Mouse (Mus musculus) hindbrain, embryonic 10.5 days (tissue): ENCODE measurements around the gene Arhgap32. TPM values are rescaled to one million over a fixed set of nuclear protein-coding genes. Genes with fewer than 3 reads are reported as not detected.

Source experiments
- DNase-seq: peaks from one replicate; pipeline ENCODE4 v3.0.0-alpha.2; 2017; ENCODE audit warnings: low spot score
- H3K27ac ChIP-seq: fragments of 300-500 bp; sonication (generic); 2 replicates; pipeline ENCODE4 v1.5.1; 2016; ENCODE audit warnings: mild to moderate bottlenecking, moderate library complexity
- H3K27me3 ChIP-seq: fragments of 300-500 bp; sonication (generic); 2 replicates; pipeline ENCODE4 v1.6.1; 2016; ENCODE audit warnings: mild to moderate bottlenecking; ENCODE audit not compliant: poor library complexity, insufficient read depth, severe bottlenecking
- H3K36me3 ChIP-seq: fragments of 300-500 bp; sonication (generic); 2 replicates; pipeline ENCODE4 v1.6.1; 2016; ENCODE audit warnings: mild to moderate bottlenecking, moderate library complexity
- H3K4me1 ChIP-seq: fragments of 300-500 bp; sonication (generic); replicated peaks from 2 replicates; pipeline ENCODE4 v1.6.1; 2016; ENCODE audit warnings: mild to moderate bottlenecking
- H3K4me3 ChIP-seq: fragments of 300-500 bp; sonication (generic); 2 replicates; pipeline ENCODE4 v1.5.1; 2016; ENCODE audit warnings: mild to moderate bottlenecking, moderate library complexity
- H3K9me3 ChIP-seq: fragments of 300-500 bp; sonication (generic); 2 replicates; pipeline ENCODE4 v1.6.1; 2016; ENCODE audit warnings: mild to moderate bottlenecking, moderate library complexity
- WGBS: fragments of 180-500 bp; shearing (Covaris S2); methylation state at CpG from one replicate; pipeline ENCODE4 v1.1.7; 2016; 5-methylcytosine and 5-hydroxymethylcytosine counted together
- polyA plus RNA-seq: library from polyadenylated mRNA; unstranded; fragments of >200 nt; fragmentation: Nextera tagmentation; extraction: Ambion mirVana; gene quantifications from 2 replicates; pipeline ENCODE4 v1.2.1, GENCODE M21; 2016

The Arhgap32 gene
- polyA plus RNA-seq, 1 experiment from 2014 or later = 4.6 TPM

DNA sequence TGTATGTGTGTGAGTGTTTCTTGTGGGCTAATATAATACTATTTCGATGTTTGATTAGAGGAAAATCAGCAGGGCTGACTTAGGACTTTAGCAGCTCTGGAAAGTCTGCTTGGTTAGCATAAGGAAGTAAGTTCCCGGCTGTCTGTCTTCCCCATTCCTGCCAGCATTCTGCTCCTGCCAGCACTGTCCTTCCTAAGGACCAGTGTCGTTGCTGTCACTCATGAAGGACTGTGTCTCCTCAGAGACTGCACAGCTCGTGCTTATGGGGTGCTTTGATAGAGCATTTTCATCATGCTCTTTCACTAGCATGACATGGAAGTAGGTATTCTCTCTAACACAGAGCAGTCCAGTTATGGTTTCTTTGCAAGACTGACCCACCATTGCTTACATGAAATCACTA, 109.0 kb downstream of the Arhgap32 start:
- H3K9me3 ChIP-seq = no peaks in the 10 kb centered on the region
- peaks cover 24% of the 10 kb centered on the region for H3K4me1 ChIP-seq
- 65% methylated on average over 4 of the region's 4 CpGs for WGBS
- DNase-seq = no peak
- H3K27me3 ChIP-seq = no peaks in the 10 kb centered on the region
- no peaks in the 10 kb centered on the region for H3K36me3 ChIP-seq
- no peak overlapping the region for H3K4me3 ChIP-seq
- H3K27ac ChIP-seq = no peak overlapping the region

DNA sequence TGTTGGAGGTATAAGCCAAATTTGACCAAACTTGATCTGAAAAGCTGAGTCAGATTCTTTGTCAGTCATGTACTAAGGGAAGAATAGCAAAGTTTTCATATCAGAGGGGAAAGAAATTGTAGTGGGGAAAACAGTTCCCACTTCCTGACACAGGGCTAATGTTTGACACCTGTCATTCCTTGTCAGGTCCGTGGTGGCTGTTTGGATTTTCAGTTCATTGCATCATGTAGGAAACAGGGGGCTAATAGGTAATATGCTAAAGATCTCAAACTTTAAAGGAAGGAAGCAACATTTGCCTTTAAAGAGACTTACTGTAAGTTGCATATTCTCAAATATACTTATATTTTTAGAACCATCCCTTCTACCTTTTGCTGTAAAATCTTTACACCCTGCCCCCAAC, 109.6 kb downstream of the Arhgap32 start:
- WGBS = 76% methylated on average over 1 of the region's 1 CpGs
- no peaks in the 10 kb centered on the region for H3K9me3 ChIP-seq
- DNase-seq = no peak
- no peaks in the 10 kb centered on the region for H3K27me3 ChIP-seq
- peaks cover 24% of the 10 kb centered on the region for H3K4me1 ChIP-seq
- H3K36me3 ChIP-seq = no peaks in the 10 kb centered on the region
- H3K27ac ChIP-seq = no peak overlapping the region
- H3K4me3 ChIP-seq = no peak overlapping the region

DNA sequence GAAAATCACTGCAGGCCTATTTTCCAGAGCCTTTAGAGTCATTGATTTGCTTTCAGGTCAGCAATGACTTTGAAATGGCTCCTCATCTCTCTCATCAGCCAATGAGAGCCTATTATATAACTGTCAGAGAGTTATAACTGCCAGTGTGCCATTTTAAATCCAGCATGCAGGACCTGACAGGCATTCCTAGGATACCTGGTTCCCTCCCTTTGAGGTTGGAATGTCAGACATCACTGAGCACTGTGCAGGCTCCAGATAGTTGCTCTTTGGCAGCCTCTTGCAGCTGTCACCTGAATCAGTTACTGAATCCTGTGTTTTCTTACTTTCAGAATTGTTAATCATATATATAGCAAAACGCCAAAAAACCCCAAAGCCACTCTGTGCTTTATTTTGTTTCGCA, 111.1 kb downstream of the Arhgap32 start:
- Histone ChIP-seq H3K4me1 (peaks cover 21% of the 10 kb centered on the region), H3K27me3 (no peaks in the 10 kb centered on the region), H3K36me3 (no peaks in the 10 kb centered on the region), H3K4me3 (no peak overlapping the region), H3K27ac (no peak overlapping the region), H3K9me3 (no peaks in the 10 kb centered on the region)
- WGBS = 85% methylated on average over 2 of the region's 2 CpGs
- DNase-seq = no peak

DNA sequence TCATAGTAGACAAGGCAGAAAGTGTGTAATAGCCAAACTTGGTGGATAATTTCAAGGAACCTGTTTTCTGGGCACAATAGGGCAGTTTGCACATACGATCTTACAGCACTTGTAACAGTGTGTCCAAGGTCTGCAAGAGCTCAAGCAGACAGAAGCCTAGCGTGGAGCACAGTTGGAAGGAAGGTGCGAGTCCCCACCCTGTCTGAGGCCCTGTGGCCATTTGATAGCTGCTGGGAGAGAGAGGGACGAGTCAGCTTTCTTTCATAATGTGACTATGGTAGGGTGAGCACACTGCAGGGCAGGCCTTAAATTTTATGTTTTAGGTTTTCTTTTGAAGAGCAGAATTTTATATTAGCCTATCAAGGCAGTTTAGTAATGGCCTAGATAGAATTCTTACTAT, 117.7 kb downstream of the Arhgap32 start:
- H3K36me3 ChIP-seq = no peaks in the 10 kb centered on the region
- no peak overlapping the region for H3K4me3 ChIP-seq
- DNase-seq = no peak
- WGBS = 89% methylated on average over 4 of the region's 4 CpGs
- H3K27me3 ChIP-seq = no peaks in the 10 kb centered on the region
- H3K4me1 ChIP-seq = peaks cover 7% of the 10 kb centered on the region; the same call in 1 of the 2 replicates
- H3K9me3 ChIP-seq = no peaks in the 10 kb centered on the region
- H3K27ac ChIP-seq = no peak overlapping the region

DNA sequence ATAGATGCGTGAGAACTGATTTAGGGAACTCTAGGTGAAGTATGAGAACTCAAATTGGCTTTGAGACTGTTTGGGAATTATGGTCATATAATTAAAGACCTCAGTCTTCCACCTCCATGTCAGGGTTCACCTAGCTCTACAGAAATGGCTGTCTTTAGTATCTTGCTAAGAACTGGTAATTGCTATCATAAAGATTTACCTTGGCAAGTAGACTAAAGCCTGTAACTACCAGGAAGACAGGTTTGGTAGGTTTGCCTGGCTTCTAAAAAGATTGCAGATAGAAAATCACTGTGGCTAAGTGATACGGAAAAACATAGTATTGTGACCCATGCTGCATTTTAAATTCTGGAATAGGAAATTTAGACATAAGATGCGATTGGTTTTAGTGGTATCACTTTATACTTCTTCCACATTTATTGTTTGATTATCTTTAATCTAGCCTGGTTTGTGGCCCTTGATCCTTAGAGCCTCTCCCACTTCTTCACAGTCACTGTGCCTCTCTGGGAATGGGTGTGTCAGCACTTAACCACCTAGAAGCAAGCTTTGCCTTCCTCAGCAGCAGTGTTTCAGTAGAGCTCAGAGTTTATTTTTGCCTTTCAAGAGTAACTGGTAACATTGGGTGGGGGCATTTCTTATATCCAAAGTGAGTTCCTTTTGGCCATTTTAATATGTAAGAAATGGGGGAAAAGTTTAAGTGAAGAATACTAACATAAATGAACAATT, 119.0 kb downstream of the Arhgap32 start:
- Histone ChIP-seq H3K4me1 (peaks cover 7% of the 10 kb centered on the region; the same call in 1 of the 2 replicates), H3K36me3 (peaks cover 4% of the 10 kb centered on the region; the same call in 1 of the 2 replicates), H3K27ac (no peak overlapping the region), H3K27me3 (no peaks in the 10 kb centered on the region), H3K4me3 (no peak overlapping the region), H3K9me3 (no peaks in the 10 kb centered on the region)
- 90% methylated on average over 3 of the region's 3 CpGs for WGBS
- DNase-seq = no peak

DNA sequence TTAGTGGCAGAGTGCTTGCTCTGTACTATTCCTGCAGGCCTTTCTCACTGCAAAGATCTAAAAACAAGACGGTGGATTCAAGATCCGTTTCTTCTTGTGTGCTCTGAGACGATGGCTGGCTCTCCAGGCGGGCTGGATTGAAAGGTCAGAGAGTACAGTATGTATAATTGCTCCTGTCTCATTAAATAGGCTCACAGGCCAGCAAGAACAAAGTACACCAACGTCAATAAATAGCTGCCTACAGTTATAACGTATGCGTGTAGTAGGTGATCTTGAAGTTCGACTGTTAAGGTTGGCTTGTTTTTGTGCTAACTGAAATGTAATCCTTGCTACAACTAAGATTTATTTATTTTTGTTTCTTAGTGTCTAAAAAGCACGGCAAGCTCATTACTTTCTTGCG, 123.0 kb downstream of the Arhgap32 start:
- Histone ChIP-seq H3K27ac (no peak overlapping the region), H3K4me3 (no peak overlapping the region), H3K36me3 (peaks cover 9% of the 10 kb centered on the region; the same call in 1 of the 2 replicates), H3K9me3 (no peaks in the 10 kb centered on the region), H3K4me1 (peaks cover 7% of the 10 kb centered on the region; the same call in 1 of the 2 replicates), H3K27me3 (no peaks in the 10 kb centered on the region)
- WGBS = 90% methylated on average over 10 of the region's 10 CpGs
- no peak for DNase-seq

DNA sequence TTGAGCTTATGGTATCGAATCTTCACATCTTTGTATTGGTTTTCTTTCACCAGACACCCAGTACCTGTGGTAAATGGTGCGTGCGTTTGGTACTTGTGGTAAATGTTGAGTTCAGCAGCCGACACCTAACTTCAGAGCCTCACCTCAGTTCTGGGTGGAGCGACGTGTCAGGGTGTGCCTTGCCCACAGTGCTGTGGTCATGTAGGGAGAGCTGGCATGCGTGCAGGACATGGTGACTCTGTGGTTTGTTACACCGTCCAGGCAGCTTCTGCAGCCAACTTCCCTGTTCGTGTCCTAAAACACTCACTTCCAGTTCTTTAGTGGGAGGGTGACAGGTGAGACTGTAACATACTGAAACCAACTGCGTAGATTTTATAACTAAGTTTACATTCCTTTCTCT, 123.5 kb downstream of the Arhgap32 start:
- Histone ChIP-seq H3K27me3 (no peaks in the 10 kb centered on the region), H3K4me1 (peaks cover 7% of the 10 kb centered on the region; the same call in 1 of the 2 replicates), H3K9me3 (no peaks in the 10 kb centered on the region), H3K4me3 (no peak overlapping the region), H3K27ac (no peak overlapping the region), H3K36me3 (peaks cover 9% of the 10 kb centered on the region; the same call in 1 of the 2 replicates)
- WGBS = 95% methylated on average over 10 of the region's 10 CpGs
- no peak for DNase-seq

DNA sequence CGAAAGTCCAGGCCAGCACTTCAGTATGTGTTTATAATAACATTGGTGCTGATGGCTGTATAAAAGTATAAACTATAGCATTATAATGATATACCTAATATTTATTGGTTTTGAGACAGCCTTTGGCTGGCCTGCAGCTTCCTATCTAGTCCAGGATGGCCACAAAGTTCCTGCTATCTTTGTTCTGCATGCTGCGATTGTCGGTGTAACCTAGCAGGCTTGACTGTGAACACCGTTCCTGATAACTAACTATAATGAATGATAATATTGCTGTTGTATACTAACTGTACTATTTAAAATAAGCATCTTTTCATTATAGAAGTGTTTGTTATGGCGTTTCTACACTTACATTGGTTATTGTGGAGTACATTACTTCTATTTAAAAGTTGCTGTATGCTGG, 124.5 kb downstream of the Arhgap32 start:
- DNase-seq = no peak
- Histone ChIP-seq H3K36me3 (peaks cover 9% of the 10 kb centered on the region; the same call in 1 of the 2 replicates), H3K27ac (no peak overlapping the region), H3K27me3 (no peaks in the 10 kb centered on the region), H3K4me3 (no peak overlapping the region), H3K4me1 (peaks cover 7% of the 10 kb centered on the region; the same call in 1 of the 2 replicates), H3K9me3 (no peaks in the 10 kb centered on the region)
- 95% methylated on average over 5 of the region's 5 CpGs for WGBS

DNA sequence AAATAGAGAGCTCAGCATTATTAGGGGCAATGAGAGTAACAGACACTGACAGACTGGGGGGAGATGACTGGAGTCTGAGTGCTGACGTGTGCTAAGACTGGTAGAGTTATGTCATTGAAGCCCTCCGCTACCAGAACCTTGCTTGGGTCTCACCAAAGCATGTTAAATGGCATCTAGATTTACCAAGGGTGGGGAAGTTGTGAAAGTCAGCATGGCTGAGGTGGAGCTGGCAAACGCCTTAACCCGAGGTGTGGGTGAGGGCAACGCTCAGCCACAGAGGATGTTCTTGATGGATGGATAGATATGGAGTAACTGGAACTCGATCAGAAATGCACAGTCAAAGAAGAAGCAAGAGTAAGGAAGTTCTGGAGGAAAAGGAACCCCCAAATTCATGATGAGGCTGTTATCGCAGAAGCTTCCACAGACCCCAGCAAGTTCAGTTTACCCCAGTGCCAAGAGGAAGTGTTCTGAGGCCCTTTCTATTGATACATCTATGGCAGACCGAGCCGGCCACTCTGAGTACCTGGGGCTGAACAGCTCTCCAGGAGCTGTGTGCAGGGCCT, 125.8 kb downstream of the Arhgap32 start:
- H3K27me3 ChIP-seq = no peaks in the 10 kb centered on the region
- no peak for DNase-seq
- no peak overlapping the region for H3K27ac ChIP-seq
- WGBS = 91% methylated on average over 9 of the region's 9 CpGs
- no peak overlapping the region for H3K4me3 ChIP-seq
- H3K4me1 ChIP-seq = peaks cover 7% of the 10 kb centered on the region; the same call in 1 of the 2 replicates
- H3K9me3 ChIP-seq = no peaks in the 10 kb centered on the region
- H3K36me3 ChIP-seq = peaks cover 12% of the 10 kb centered on the region

DNA sequence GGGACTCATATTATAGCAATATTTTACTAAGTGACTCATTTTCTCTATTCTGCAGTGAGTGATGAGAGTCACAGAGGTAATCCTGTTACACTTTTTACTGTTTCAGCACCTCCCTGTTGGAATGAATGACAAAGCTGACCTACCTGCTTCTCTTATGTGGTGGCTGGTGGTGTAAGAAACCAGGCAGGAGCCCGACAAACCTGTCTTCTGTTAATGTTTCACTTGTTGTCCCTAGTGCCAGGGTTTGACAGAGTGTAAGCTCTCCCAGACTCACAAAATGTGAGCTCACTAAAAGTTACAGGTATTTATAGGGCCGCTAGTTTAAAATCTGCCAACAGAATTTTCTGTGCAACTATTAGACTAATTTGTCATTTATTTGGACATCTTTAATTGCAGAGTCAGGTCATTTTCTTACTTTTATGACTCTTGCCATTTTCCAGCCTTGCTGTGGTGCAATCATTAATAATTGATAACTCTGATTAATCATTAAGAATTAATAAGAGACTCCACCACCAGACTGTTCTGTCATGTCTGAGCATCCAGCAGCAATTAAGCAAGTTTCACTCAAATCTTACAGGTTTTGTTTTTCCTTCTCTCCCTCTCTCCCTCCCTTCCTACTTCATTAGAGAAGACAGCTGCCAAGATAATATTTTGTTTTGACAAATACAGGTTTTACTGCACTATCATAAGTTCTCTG, 127.1 kb downstream of the Arhgap32 start:
- no peaks in the 10 kb centered on the region for H3K9me3 ChIP-seq
- no peaks in the 10 kb centered on the region for H3K27me3 ChIP-seq
- WGBS = 91% methylated on average over 2 of the region's 2 CpGs
- H3K4me1 ChIP-seq = no peaks in the 10 kb centered on the region
- peaks cover 24% of the 10 kb centered on the region for H3K36me3 ChIP-seq
- no peak overlapping the region for H3K27ac ChIP-seq
- DNase-seq = no peak
- H3K4me3 ChIP-seq = no peak overlapping the region

DNA sequence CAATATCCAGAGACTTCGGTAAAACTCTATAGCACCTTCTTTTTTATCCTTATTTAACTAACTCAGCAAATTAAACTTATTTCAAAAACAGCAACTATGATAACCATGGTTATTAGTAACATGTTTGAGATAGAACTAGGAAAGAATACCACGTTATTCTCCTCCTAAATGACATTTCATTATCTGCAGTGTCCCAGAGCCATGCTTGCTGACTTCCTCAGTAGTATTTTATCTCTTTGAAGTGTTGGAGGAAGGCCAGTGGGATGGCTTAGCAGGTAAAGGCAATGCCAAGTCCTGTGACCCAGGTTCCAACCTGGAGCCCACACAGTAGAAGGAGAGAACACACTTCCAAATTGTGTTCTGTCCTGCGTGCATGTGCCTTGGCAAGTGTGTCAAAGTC, 129.3 kb downstream of the Arhgap32 start:
- WGBS = 94% methylated on average over 3 of the region's 3 CpGs
- Histone ChIP-seq H3K36me3 (peaks cover 40% of the 10 kb centered on the region), H3K9me3 (no peaks in the 10 kb centered on the region), H3K4me3 (no peak overlapping the region), H3K27me3 (no peaks in the 10 kb centered on the region), H3K27ac (no peak overlapping the region), H3K4me1 (no peaks in the 10 kb centered on the region)
- no peak for DNase-seq

DNA sequence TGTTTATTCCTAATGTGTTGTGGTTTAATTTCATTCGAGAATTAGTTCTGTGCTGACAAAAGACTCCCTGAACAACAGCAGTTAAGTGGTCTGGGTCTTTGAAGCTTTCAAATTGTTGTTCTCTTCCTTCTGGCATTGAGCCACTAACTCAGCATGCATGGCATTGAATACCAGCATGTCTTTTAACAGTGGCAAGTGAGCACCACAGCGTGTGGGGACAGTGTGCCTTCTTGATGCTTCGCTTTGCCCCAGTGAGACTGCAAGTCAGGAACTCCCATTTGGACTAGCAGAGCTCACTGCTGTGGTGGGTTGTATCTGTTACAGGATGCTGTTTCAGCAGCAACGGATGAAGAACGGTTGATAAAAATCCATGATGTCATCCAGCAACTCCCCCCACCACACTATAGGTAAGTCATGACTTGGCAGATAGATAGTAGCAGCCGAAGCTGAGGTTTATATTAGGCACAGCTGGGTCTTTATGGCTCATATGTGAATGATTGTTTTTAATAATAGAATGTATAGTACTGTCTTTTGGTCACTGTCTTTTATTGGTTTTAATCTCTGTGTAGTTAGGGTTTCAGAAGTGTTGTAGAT, 130.3 kb downstream of the Arhgap32 start:
- 69% methylated on average over 6 of the region's 6 CpGs for WGBS
- no peaks in the 10 kb centered on the region for H3K9me3 ChIP-seq
- no peaks in the 10 kb centered on the region for H3K27me3 ChIP-seq
- no peak for DNase-seq
- peaks cover 45% of the 10 kb centered on the region for H3K36me3 ChIP-seq
- no peaks in the 10 kb centered on the region for H3K4me1 ChIP-seq
- H3K27ac ChIP-seq = no peak overlapping the region
- no peak overlapping the region for H3K4me3 ChIP-seq

DNA sequence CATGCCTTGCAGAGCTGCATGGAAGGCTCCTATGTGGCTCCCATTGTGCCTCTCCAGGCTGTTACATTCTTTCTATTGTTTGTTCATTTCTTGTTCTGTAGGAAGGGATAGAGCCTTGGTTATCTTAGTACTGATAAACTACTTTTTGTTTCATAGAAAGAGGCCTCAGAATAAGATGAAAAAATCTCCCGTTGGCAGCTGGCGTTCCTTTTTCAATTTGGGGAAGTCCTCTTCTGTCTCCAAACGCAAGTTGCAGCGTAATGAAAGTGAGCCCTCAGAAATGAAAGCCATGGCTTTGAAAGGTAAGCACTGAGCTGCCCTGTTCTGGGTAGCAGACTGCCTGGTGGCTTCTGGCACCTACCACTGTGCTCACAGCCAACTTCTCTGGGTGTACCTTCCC, 134.6 kb downstream of the Arhgap32 start:
- no peaks in the 10 kb centered on the region for H3K4me1 ChIP-seq
- no peaks in the 10 kb centered on the region for H3K27me3 ChIP-seq
- WGBS = 84% methylated on average over 4 of the region's 4 CpGs
- no peak for DNase-seq
- H3K9me3 ChIP-seq = no peaks in the 10 kb centered on the region
- no peak overlapping the region for H3K4me3 ChIP-seq
- H3K27ac ChIP-seq = no peak overlapping the region
- H3K36me3 ChIP-seq = peaks cover 78% of the 10 kb centered on the region
